Mouse (Mus musculus) megakaryocyte, embryonic 14.5 days (primary cell): Measurements from ENCODE around the gene Ntrk2.

Experiments used
- FLI1 ChIP-seq: IDR thresholded peaks from 2 replicates; pipeline ENCODE4 v1.6.1; 2012; ENCODE audit warnings: low read length, inconsistent platforms, mixed read lengths
- GATA1 ChIP-seq: IDR thresholded peaks from 3 replicates; pipeline ENCODE4 v1.6.1; 2012; ENCODE audit warnings: mixed read lengths, low read length, inconsistent platforms, borderline replicate concordance

DNA sequence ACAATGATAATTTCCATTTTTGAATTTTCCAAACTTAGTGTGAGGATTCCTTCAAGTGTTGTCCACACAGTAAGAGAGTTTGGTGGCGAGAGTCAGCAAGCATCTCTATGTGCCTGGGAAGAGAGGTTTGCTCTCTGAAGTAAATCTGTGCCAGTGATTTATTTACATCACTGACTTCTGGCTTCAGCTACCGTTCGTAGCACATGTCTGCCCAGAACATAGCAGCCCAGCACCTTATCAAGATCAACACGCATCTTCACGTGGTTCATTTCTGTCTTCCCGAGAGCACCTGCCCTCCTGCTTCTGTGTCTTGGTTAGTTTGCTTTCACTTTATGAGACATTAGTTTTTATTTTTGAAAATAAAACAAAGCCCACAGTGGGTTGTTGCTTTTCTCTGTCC is 47.3 kb downstream of the Ntrk2 start:
- TF ChIP-seq GATA1 = no peak
- TF ChIP-seq FLI1 = no peak
